ENCODE assay signal across 9 mouse cellular contexts in the genomic region with DNA sequence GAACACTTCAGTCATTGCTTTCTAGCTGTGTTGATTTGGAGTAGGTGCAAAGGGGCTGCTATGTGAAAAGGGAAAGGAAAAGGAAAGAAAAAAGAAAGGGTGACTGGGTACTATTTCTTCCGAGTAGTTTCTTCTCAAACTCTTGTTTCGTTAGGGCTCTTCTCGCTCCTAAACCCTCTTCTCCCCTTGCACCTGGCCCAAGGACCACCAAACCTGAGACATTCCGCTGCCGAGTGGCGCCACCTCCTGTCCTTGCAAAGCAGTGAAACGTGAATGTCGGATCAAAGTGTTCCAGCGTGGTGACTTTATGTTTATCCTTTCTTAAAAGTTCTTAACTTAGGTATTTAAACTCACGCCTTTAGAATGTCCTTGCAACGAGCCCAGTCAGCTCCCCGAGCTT. TPM values are rescaled to one million over a fixed set of nuclear protein-coding genes. Genes with fewer than 3 reads are reported as not detected.
DNase-seq lines count a peak whose midpoint lies in the region; ATAC-seq and TF ChIP-seq lines count a peak whose summit lies in the region.
"Had no signal": no experiment of that assay in that cellular context is flagged by ENCODE, and none has a peak within 500 bp of the region (broad histone marks: within the 10 kb centered on the region; RNA-seq: fewer than 3 reads in every experiment).

No protein-coding gene starts in this region.

- H3K27me3 ChIP-seq in cerebellum, adult 2 months (ENCODE audit: control insufficient read depth, insufficient read depth, low read length), result no peaks in the 10 kb centered on the region
- H3K27me3 ChIP-seq in forebrain, embryonic 10.5 days (ENCODE audit: poor library complexity, severe bottlenecking), result peaks cover 11% of the 10 kb centered on the region
- peaks cover 5% of the 10 kb centered on the region for H3K27me3 ChIP-seq in hindbrain, embryonic 16.5 days (replicated peaks; ENCODE audit: control insufficient read depth, insufficient read depth, low read length)
- H3K27me3 ChIP-seq in liver, embryonic 15.5 days, result peaks cover 80% of the 10 kb centered on the region
- H3K27me3 ChIP-seq: Patski had no signal

- peaks cover 4% of the 10 kb centered on the region; the same call in 1 of the 2 replicates for H3K4me1 ChIP-seq in cerebellum, adult 2 months (ENCODE audit: control insufficient read depth, insufficient read depth, low read length)
- peaks cover 55% of the 10 kb centered on the region for H3K4me1 ChIP-seq in forebrain, embryonic 10.5 days
- H3K4me1 ChIP-seq in hindbrain, embryonic 16.5 days (ENCODE audit: control insufficient read depth, insufficient read depth, low read depth, low read length), result peaks cover 19% of the 10 kb centered on the region
- peaks cover 23% of the 10 kb centered on the region for H3K4me1 ChIP-seq in liver, embryonic 15.5 days (replicated peaks)

- peak; percentile 85 for TF ChIP-seq CTCF in cerebellum, adult 2 months (IDR thresholded peaks at IDR 0.05; ENCODE audit: borderline replicate concordance, insufficient read depth, low read depth, low read length)

- H3K9ac ChIP-seq in hindbrain, embryonic 16.5 days (ENCODE audit: low read depth, low read length), result no peak overlapping the region
- H3K9ac ChIP-seq in liver, embryonic 15.5 days, result no peak overlapping the region

- no peak for ATAC-seq in hindbrain, embryonic 16.5 days
- no peak for ATAC-seq in liver, embryonic 15.5 days (ENCODE audit: insufficient read depth)

- H3K4me3 ChIP-seq in cerebellum, adult 2 months (replicated peaks; ENCODE audit: insufficient read depth, low read depth, low read length), result peak overlapping the region; percentile 42
- H3K4me3 ChIP-seq in forebrain, embryonic 10.5 days, result peak overlapping the region; percentile 60
- H3K4me3 ChIP-seq in hindbrain, embryonic 16.5 days (ENCODE audit: low read length), result 0 out of 2 replicates have a peak overlapping the region, but pooled peaks have one; percentile 11
- peak overlapping the region; percentile 31 for H3K4me3 ChIP-seq in liver, embryonic 15.5 days (replicated peaks)

- H3K9me3 ChIP-seq in forebrain, embryonic 10.5 days, result no peaks in the 10 kb centered on the region
- no peaks in the 10 kb centered on the region for H3K9me3 ChIP-seq in hindbrain, embryonic 16.5 days (ENCODE audit: control insufficient read depth, low read length)
- H3K9me3 ChIP-seq in liver, embryonic 15.5 days (replicated peaks), result no peaks in the 10 kb centered on the region

- WGBS in cerebellum, adult 2 months, result 1% methylated on average over 12 of the region's 12 CpGs
- under 1% methylated on average over 12 of the region's 12 CpGs for WGBS in forebrain, embryonic 10.5 days
- WGBS in hindbrain, embryonic 16.5 days, result under 1% methylated on average over 12 of the region's 12 CpGs
- under 1% methylated on average over 12 of the region's 12 CpGs for WGBS in liver, embryonic 15.5 days (ENCODE audit: insufficient replicate concordance)

- peaks cover 5% of the 10 kb centered on the region for H3K36me3 ChIP-seq in forebrain, embryonic 10.5 days (replicated peaks)
- no peaks in the 10 kb centered on the region for H3K36me3 ChIP-seq in hindbrain, embryonic 16.5 days (ENCODE audit: control insufficient read depth, insufficient read depth, low read length)
- no peaks in the 10 kb centered on the region for H3K36me3 ChIP-seq in liver, embryonic 15.5 days (replicated peaks)

- TF ChIP-seq POLR2A in cerebellum, adult 2 months (IDR thresholded peaks at IDR 0.05; ENCODE audit: borderline replicate concordance, insufficient read depth, low read length), result no peak

- peak overlapping the region; percentile 54 for H3K4me2 ChIP-seq in hindbrain, embryonic 16.5 days (ENCODE audit: low read length)
- peak overlapping the region; percentile 66 for H3K4me2 ChIP-seq in liver, embryonic 15.5 days

- H3K27ac ChIP-seq in cerebellum, adult 2 months (ENCODE audit: insufficient read depth, low read length), result no peak overlapping the region
- peak overlapping the region; percentile 93 for H3K27ac ChIP-seq in forebrain, embryonic 10.5 days
- no peak overlapping the region for H3K27ac ChIP-seq in hindbrain, embryonic 16.5 days (ENCODE audit: low read depth, low read length)
- H3K27ac ChIP-seq in liver, embryonic 15.5 days (replicated peaks), result no peak overlapping the region

- DNase-seq in cerebellum, adult 2 months, result no peak
- DNase-seq in cerebellum, adult 11 months, result no peak
- DNase-seq in Muller cell, postnatal 12 days (ENCODE audit: inconsistent ontology term), result peak; percentile 23
- DNase-seq in forebrain, embryonic 10.5 days (ENCODE audit: extremely low spot score, low spot score), result peak; percentile 72
- DNase-seq in neural tube, embryonic 10.5 days (ENCODE audit: extremely low spot score, low spot score), result peak; percentile 70
- DNase-seq in ovary, adult 18-20 months (ENCODE audit: low spot score), result no peak

RNA-seq across cellular contexts. Expression of a gene that starts 2.4 kb away (rescaled TPM):
- polyA plus RNA-seq in cerebellum, adult 2 months (2012; rRNA removed), result 49.8 and 63.2 TPM in 2 replicates
- polyA plus RNA-seq in forebrain, embryonic 10.5 days (2016; fragmentation: Nextera tagmentation; extraction: Ambion mirVana), result 98.8 and 119 TPM in 2 replicates
- 16.1 and 16.9 TPM in 2 replicates for polyA plus RNA-seq in hindbrain, embryonic 16.5 days (2015; fragmentation: Nextera tagmentation; extraction: Ambion mirVana)
- 11.8 and 15.6 TPM in 2 replicates for polyA plus RNA-seq in liver, embryonic 15.5 days (2015; fragmentation: Nextera tagmentation; extraction: Ambion mirVana)

RNA-seq across cellular contexts. Expression of a gene that starts 13.1 kb away (rescaled TPM):
- polyA plus RNA-seq in cerebellum, adult 2 months (2012; rRNA removed), result 78.1 and 80.3 TPM in 2 replicates
- 28.7 and 29.2 TPM in 2 replicates for polyA plus RNA-seq in forebrain, embryonic 10.5 days (2016; fragmentation: Nextera tagmentation; extraction: Ambion mirVana)
- 30.1 and 31.8 TPM in 2 replicates for polyA plus RNA-seq in hindbrain, embryonic 16.5 days (2015; fragmentation: Nextera tagmentation; extraction: Ambion mirVana)
- polyA plus RNA-seq in liver, embryonic 15.5 days (2015; fragmentation: Nextera tagmentation; extraction: Ambion mirVana), result 11.8 and 13.3 TPM in 2 replicates

RNA-seq across cellular contexts. Expression of a gene that starts 15.1 kb away (rescaled TPM):
- 9.0 and 9.3 TPM in 2 replicates for polyA plus RNA-seq in cerebellum, adult 2 months (2012; rRNA removed)
- 7.2 and 7.6 TPM in 2 replicates for polyA plus RNA-seq in forebrain, embryonic 10.5 days (2016; fragmentation: Nextera tagmentation; extraction: Ambion mirVana)
- 17.2 and 21.4 TPM in 2 replicates for polyA plus RNA-seq in hindbrain, embryonic 16.5 days (2015; fragmentation: Nextera tagmentation; extraction: Ambion mirVana)
- 6.6 and 7.0 TPM in 2 replicates for polyA plus RNA-seq in liver, embryonic 15.5 days (2015; fragmentation: Nextera tagmentation; extraction: Ambion mirVana)

RNA-seq across cellular contexts. Expression of a gene that starts 22.2 kb away (rescaled TPM):
- polyA plus RNA-seq in cerebellum, adult 2 months (2012; rRNA removed), result 65.1 and 70.4 TPM in 2 replicates
- 421 and 423 TPM in 2 replicates for polyA plus RNA-seq in forebrain, embryonic 10.5 days (2016; fragmentation: Nextera tagmentation; extraction: Ambion mirVana)
- polyA plus RNA-seq in hindbrain, embryonic 16.5 days (2015; fragmentation: Nextera tagmentation; extraction: Ambion mirVana), result 110 and 118 TPM in 2 replicates
- 117 and 129 TPM in 2 replicates for polyA plus RNA-seq in liver, embryonic 15.5 days (2015; fragmentation: Nextera tagmentation; extraction: Ambion mirVana)

RNA-seq across cellular contexts. Expression of a gene that starts 24.8 kb away (rescaled TPM):
- 48.4 and 48.7 TPM in 2 replicates for polyA plus RNA-seq in cerebellum, adult 2 months (2012; rRNA removed)
- polyA plus RNA-seq in forebrain, embryonic 10.5 days (2016; fragmentation: Nextera tagmentation; extraction: Ambion mirVana), result 9.1 and 11.8 TPM in 2 replicates
- 5.1 and 6.1 TPM in 2 replicates for polyA plus RNA-seq in hindbrain, embryonic 16.5 days (2015; fragmentation: Nextera tagmentation; extraction: Ambion mirVana)
- polyA plus RNA-seq in liver, embryonic 15.5 days (2015; fragmentation: Nextera tagmentation; extraction: Ambion mirVana), result 1.2 and 1.4 TPM in 2 replicates

Comparison
In these comparisons a context has a peak if more than half of its experiments do, and no peak if none do; other contexts are left out.
1. DNase-seq: peak in Muller cell, postnatal 12 days (single experiment), forebrain, embryonic 10.5 days (single experiment) and neural tube, embryonic 10.5 days (single experiment); none in cerebellum, adult 2 months (0 of 2), cerebellum, adult 11 months (single experiment) and ovary, adult 18-20 months (single experiment).
2. Peak in every context shown above with its lines, with median percentiles within 50 percentile points of each other: H3K4me3 ChIP-seq.